Mouse (Mus musculus) forebrain, embryonic 14.5 days (tissue): Measurements from ENCODE around the gene Nsun4. TPM values are rescaled to one million over a fixed set of nuclear protein-coding genes. Genes with fewer than 3 reads are reported as not detected.

ENCODE experiments used
- ATAC-seq: fragments of 200-750 bp; cut with Nextera tagmentation; 2 replicates; pipeline ENCODE4 v1.8.0; 2017; ENCODE audit warnings: mild to moderate bottlenecking, moderate library complexity
- DNase-seq: peaks from one replicate; pipeline ENCODE4 v3.0.0-alpha.2; 2015; ENCODE audit warnings: low spot score
- H3K27ac ChIP-seq: fragments of 300-500 bp; sonication (generic); 2 replicates; pipeline ENCODE4 v1.5.1; 2014; ENCODE audit warnings: low read depth, mild to moderate bottlenecking, control low read depth, low read length, moderate library complexity
- H3K27me3 ChIP-seq: fragments of 300-500 bp; sonication (generic); replicated peaks from 2 replicates; pipeline ENCODE4 v1.6.1; 2014; ENCODE audit warnings: low read length, control low read depth, mixed read lengths; ENCODE audit not compliant: control insufficient read depth, insufficient read depth
- H3K36me3 ChIP-seq: fragments of 300-500 bp; sonication (generic); 2 replicates; pipeline ENCODE4 v1.6.1; 2014; ENCODE audit warnings: low read length, control low read depth; ENCODE audit not compliant: control insufficient read depth, insufficient read depth
- H3K4me1 ChIP-seq: fragments of 300-500 bp; sonication (generic); 2 replicates; pipeline ENCODE4 v1.6.1; 2014; ENCODE audit warnings: antibody characterized with exemption, low read length, control low read depth; ENCODE audit not compliant: control insufficient read depth, insufficient read depth
- H3K4me2 ChIP-seq: fragments of 300-500 bp; sonication (generic); 2 replicates; pipeline ENCODE4 v1.6.1; 2014; ENCODE audit warnings: mild to moderate bottlenecking, control low read depth, low read length
- H3K4me3 ChIP-seq: fragments of 300-500 bp; sonication (generic); 2 replicates; pipeline ENCODE4 v1.5.1; 2014; ENCODE audit warnings: low read depth, low read length, control low read depth
- H3K9ac ChIP-seq: fragments of 300-500 bp; sonication (generic); 2 replicates; pipeline ENCODE4 v1.6.1; 2014; ENCODE audit warnings: mild to moderate bottlenecking, low read length, control low read depth, moderate library complexity
- H3K9me3 ChIP-seq: fragments of 300-500 bp; sonication (generic); replicated peaks from 2 replicates; pipeline ENCODE4 v1.6.1; 2016; ENCODE audit warnings: low read length, control low read depth, mixed read lengths; ENCODE audit not compliant: control insufficient read depth
- WGBS: fragments of 180-500 bp; shearing (Covaris S2); extraction: QIAGEN DNeasy Blood & Tissue Kit; methylation state at CpG from one replicate; pipeline ENCODE4 v1.1.7; 2014; 5-methylcytosine and 5-hydroxymethylcytosine counted together
- polyA plus RNA-seq: library from polyadenylated mRNA; unstranded; fragments of >200 nt; fragmentation: Nextera tagmentation; extraction: Ambion mirVana; gene quantifications from 2 replicates; pipeline ENCODE4 v1.2.1, GENCODE M21; 2014

Nsun4 gene
- polyA plus RNA-seq, 1 experiment from 2014 or later = 15.3 TPM

- ATAC-seq = no peak
- Histone ChIP-seq H3K4me3 (no peak overlapping the region), H3K9me3 (no peaks in the 10 kb centered on the region), H3K4me2 (no peak overlapping the region), H3K27ac (no peak overlapping the region), H3K9ac (no peak overlapping the region), H3K27me3 (no peaks in the 10 kb centered on the region), H3K4me1 (no peaks in the 10 kb centered on the region), H3K36me3 (no peaks in the 10 kb centered on the region)
- no peak for DNase-seq
- 78% methylated on average over 4 of the region's 4 CpGs for WGBS
These were observed 56.9 kb downstream of the Nsun4 start for GRCm38 (mm10) chr4:115996729-115997128.

DNA sequence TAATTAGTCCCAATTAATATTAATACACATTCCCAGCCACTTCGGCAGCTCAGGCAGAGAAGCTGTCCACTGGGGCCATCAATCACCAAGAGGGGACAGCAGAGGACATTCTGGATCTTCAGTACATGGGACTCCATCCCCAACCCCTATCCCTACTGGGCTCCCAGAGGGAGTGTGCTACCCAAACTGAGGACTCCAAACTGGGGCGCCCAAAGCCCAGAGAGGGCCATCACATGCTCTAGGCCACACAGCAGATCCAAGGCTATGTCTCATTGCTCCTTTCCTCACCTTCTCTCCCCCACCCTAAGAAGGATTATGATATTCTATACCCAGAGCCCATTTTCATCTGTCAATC, 58.3 kb downstream of the Nsun4 start:
- no peak overlapping the region for H3K9ac ChIP-seq
- 74% methylated on average over 2 of the region's 2 CpGs for WGBS
- DNase-seq = no peak

DNA sequence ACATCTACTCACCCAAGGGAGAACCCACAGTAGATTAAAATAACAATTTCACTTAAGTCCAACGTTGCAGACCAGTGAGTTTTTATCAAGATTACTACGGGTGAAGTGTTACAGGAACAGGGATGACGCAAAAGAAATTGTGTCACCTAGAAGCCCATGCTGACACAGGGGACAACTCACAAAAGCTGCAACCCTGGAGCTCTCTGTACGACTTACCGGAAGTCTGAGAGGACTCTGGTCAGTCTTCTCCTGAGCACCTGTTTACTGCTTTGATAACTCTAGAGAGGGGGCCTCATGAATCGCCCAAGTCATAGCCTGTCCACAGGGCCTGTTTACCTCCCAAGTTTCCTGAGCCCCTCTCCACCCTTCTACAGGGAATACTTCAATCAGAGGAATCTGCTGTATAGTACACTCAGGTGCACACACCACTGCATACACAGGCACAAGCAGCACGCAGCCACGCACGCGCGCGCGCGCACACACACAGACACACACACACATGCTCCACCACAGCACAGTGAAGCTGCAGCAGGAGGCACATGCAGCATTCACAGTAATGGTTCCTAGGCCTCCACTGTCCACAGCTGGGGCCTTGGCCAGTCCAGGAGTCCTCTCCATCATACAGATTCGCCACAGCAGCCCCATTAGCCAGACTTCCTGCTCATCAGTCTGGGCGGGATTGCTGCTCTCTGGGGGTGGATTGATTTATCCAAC, 58.9 kb downstream of the Nsun4 start:
- Histone ChIP-seq H3K4me1 (no peaks in the 10 kb centered on the region), H3K4me2 (no peak overlapping the region), H3K36me3 (no peaks in the 10 kb centered on the region), H3K9ac (no peak overlapping the region), H3K4me3 (no peak overlapping the region), H3K27ac (no peak overlapping the region), H3K27me3 (no peaks in the 10 kb centered on the region), H3K9me3 (no peaks in the 10 kb centered on the region)
- ATAC-seq = no peak
- no peak for DNase-seq
- WGBS = 86% methylated on average over 16 of the region's 16 CpGs

More for the DNA sequence above, 58.3 kb downstream of the Nsun4 start:
- H3K4me1 ChIP-seq = no peaks in the 10 kb centered on the region
- no peak overlapping the region for H3K27ac ChIP-seq
- H3K9me3 ChIP-seq = no peaks in the 10 kb centered on the region
- H3K4me3 ChIP-seq = no peak overlapping the region
- no peak for ATAC-seq
- H3K36me3 ChIP-seq = no peaks in the 10 kb centered on the region
- no peak overlapping the region for H3K4me2 ChIP-seq
- no peaks in the 10 kb centered on the region for H3K27me3 ChIP-seq

DNA sequence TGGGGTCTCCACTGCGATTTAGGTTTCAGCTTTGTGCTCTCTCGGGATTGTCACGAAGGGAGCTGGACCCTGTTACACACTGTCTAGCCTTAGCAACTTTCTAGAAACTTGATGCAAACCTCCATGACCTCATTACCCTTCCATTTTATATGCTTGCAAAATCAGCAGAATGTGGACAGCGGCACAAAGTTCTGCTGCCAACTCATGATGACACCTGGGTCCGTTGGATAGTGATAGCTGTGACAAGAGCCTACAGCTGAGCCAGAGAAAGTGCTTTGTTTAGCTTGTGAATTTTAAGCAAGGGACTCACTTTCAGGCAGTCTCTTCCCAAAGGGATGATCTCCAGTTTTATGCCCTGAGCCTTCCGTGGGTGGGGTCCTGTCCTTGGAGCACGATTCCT, 64.3 kb downstream of the Nsun4 start:
- Histone ChIP-seq H3K36me3 (no peaks in the 10 kb centered on the region), H3K27ac (no peak overlapping the region), H3K4me2 (no peak overlapping the region), H3K9ac (no peak overlapping the region), H3K4me1 (no peaks in the 10 kb centered on the region), H3K9me3 (no peaks in the 10 kb centered on the region), H3K4me3 (no peak overlapping the region), H3K27me3 (no peaks in the 10 kb centered on the region)
- no peak for ATAC-seq
- WGBS = 84% methylated on average over 7 of the region's 7 CpGs
- DNase-seq = no peak

- H3K4me3 ChIP-seq = no peak overlapping the region
- H3K4me2 ChIP-seq = no peak overlapping the region
- ATAC-seq (no peak), DNase-seq (no peak)
- H3K9ac ChIP-seq = no peak overlapping the region
- H3K9me3 ChIP-seq = no peaks in the 10 kb centered on the region
- H3K27me3 ChIP-seq = 0 out of 2 replicates have a peak, but pooled peaks cover 5% of the 10 kb centered on the region
- no peak overlapping the region for H3K27ac ChIP-seq
- H3K36me3 ChIP-seq = no peaks in the 10 kb centered on the region
- H3K4me1 ChIP-seq = no peaks in the 10 kb centered on the region
- 81% methylated on average over 5 of the region's 5 CpGs for WGBS
These were observed 65.7 kb downstream of the Nsun4 start for GRCm38 (mm10) chr4:115987858-115988530.

GRCm38 (mm10) chr4:115987436-115987835, 66.2 kb downstream of the Nsun4 start:
- ATAC-seq (no peak), DNase-seq (no peak)
- no peak overlapping the region for H3K9ac ChIP-seq
- no peak overlapping the region for H3K4me2 ChIP-seq
- 0 out of 2 replicates have a peak, but pooled peaks cover 5% of the 10 kb centered on the region for H3K27me3 ChIP-seq
- no peak overlapping the region for H3K4me3 ChIP-seq
- H3K27ac ChIP-seq = no peak overlapping the region
- no peaks in the 10 kb centered on the region for H3K9me3 ChIP-seq
- WGBS = 87% methylated on average over 1 of the region's 1 CpGs
- no peaks in the 10 kb centered on the region for H3K36me3 ChIP-seq
- H3K4me1 ChIP-seq = no peaks in the 10 kb centered on the region

- no peaks in the 10 kb centered on the region for H3K9me3 ChIP-seq
- no peak overlapping the region for H3K4me3 ChIP-seq
- no peak for ATAC-seq
- WGBS = 30% methylated on average over 8 of the region's 8 CpGs
- H3K27ac ChIP-seq = no peak overlapping the region
- DNase-seq = no peak
- no peaks in the 10 kb centered on the region for H3K4me1 ChIP-seq
- no peak overlapping the region for H3K4me2 ChIP-seq
- H3K36me3 ChIP-seq = no peaks in the 10 kb centered on the region
- H3K9ac ChIP-seq = no peak overlapping the region
- H3K27me3 ChIP-seq = peaks cover 25% of the 10 kb centered on the region
These were observed 68.7 kb downstream of the Nsun4 start for GRCm38 (mm10) chr4:115984967-115985366.

- no peak overlapping the region for H3K27ac ChIP-seq
- no peak overlapping the region for H3K4me3 ChIP-seq
- peaks cover 33% of the 10 kb centered on the region for H3K27me3 ChIP-seq
- no peaks in the 10 kb centered on the region for H3K9me3 ChIP-seq
- H3K4me2 ChIP-seq = no peak overlapping the region
- no peaks in the 10 kb centered on the region for H3K4me1 ChIP-seq
- ATAC-seq (peak; percentile 54), DNase-seq (peak; percentile 85)
- WGBS = 3% methylated on average over 13 of the region's 13 CpGs
- no peaks in the 10 kb centered on the region for H3K36me3 ChIP-seq
- H3K9ac ChIP-seq = no peak overlapping the region
These were observed 69.6 kb downstream of the Nsun4 start for GRCm38 (mm10) chr4:115984111-115984510.
